Mouse (Mus musculus): ENCODE measurements around the gene Fbh1.

The Fbh1 gene

DNA sequence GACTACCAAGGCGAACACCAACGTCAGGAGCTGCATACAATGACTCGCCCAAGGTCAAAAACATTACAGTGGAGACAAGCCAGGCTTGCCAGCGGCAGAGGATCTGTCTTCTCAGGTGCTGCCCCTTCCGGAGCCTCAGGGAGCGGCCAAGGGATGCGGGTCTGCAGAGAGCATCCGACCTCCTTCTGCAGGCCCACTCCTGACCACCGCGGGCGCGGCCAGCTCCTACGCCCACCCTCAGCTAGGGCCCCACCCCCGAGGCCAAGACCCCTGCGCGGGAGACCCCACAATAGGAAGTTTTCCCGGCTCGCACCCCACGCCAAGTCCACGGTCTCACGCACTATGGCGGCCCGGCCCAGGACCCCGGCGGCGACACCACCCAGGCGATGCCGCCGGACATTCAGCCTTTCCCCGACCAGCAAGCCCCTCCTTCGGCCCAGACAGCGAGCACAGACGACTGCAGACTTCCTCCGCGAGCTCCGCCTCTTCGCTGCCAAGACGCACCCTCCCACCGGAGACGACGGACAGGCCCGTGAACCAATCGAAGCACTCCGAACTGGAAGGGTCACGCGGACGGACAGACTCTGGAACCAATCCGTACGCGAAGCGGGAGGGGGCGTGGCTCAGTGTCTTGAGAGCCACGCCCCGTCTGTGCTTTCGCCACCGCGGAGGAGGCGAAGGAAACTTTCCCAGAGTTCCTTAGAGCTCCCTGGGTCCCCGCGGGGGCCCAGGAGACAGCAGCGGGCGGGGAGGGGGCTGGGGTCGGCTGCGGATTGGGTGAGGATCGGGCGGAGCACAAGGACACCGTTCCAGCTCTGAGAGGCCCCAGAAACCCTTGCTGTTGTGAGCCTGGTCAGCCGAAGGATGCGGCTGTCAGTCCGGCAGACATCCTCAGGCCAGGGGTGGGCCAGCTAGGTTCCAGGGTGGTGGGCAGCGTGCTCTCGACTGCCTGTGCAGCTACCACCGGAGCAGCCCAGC, at the start of gene Fbh1, which contains the start of gene Ankrd16:
TSS of gene Fbh1 (minus strand) at position 492 of the 978 bp plus-strand sequence.
TSS of gene Ankrd16 (plus strand) at position 786 of the 978 bp plus-strand sequence.
- in situ Hi-C loops (cut with MboI): no loop called here

GRCm38 (mm10) chr2:11801299-11801930, 24.0 kb upstream of the Fbh1 start:
- in situ Hi-C loops (cut with MboI): no loop called here

- in situ Hi-C loops (cut with MboI): no loop called here
Measured at GRCm38 (mm10) chr2:11797930-11798364, 20.6 kb upstream of the Fbh1 start.

GRCm38 (mm10) chr2:11794668-11795067, 17.3 kb upstream of the Fbh1 start:
- in situ Hi-C loops (cut with MboI): no loop called here

GRCm38 (mm10) chr2:11784159-11784558, 6.8 kb upstream of the Fbh1 start:
- in situ Hi-C loops (cut with MboI): no loop called here

- in situ Hi-C loops (cut with MboI): no loop called here
Measured at GRCm38 (mm10) chr2:11778087-11778823, 873 bp upstream of the Fbh1 start.

GRCm38 (mm10) chr2:11776415-11776814, 967 bp downstream of the Fbh1 start:
- in situ Hi-C loops (cut with MboI): no loop called here

- in situ Hi-C loops (cut with MboI): no loop called here
Measured at GRCm38 (mm10) chr2:11775121-11775520, 2.3 kb downstream of the Fbh1 start.

DNA sequence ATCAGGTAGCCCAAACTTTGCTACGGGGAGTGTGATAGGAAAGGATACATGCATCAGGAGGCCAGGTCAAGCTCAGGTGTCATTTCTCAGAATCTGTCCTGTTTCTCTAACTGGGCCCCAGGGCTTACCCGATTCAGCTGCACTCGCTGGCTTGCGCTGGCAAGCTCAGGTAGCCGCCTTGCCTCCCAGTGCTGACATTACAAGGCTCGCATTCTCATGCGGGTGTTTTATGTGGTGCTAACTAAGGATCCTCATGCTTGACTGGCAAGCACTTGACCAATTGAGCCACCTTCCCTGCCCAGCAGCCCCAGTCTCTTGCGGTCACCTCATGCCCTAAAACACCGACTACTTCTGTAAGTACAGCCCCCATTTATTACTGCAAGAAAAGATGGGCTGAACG, 3.0 kb downstream of the Fbh1 start:
- in situ Hi-C loops (cut with MboI): no loop called here

- in situ Hi-C loops (cut with MboI): no loop called here
Measured at GRCm38 (mm10) chr2:11772401-11772800, 5.0 kb downstream of the Fbh1 start.

GRCm38 (mm10) chr2:11771701-11772100, 5.7 kb downstream of the Fbh1 start:
- in situ Hi-C loops (cut with MboI): no loop called here

GRCm38 (mm10) chr2:11767161-11767545, 10.2 kb downstream of the Fbh1 start:
- in situ Hi-C loops (cut with MboI): no loop called here

- in situ Hi-C loops (cut with MboI): no loop called here
Measured at GRCm38 (mm10) chr2:11766485-11767160, 10.8 kb downstream of the Fbh1 start.

- in situ Hi-C loops (cut with MboI): no loop called here
Measured at GRCm38 (mm10) chr2:11765694-11766093, 11.7 kb downstream of the Fbh1 start.

DNA sequence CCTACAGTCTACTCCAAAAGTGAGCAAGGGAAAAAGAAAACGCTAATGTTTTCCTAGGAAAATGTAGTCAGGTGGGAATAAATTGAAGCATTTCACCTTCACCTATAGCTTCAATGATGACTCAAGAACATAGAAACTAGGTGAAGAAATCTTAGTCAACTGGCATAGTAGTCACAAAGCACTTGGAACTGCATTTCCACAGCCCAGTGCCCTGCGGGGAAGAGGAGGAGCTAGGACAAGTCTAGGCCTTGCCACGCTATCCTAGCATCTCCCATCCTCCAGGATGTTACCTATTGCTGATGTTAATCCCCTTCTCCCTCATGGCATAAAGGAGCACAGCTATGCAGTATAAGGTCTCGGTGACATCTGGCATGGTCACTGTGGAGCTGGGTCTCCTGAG, 14.8 kb downstream of the Fbh1 start:
- in situ Hi-C loops (cut with MboI): no loop called here

- in situ Hi-C loops (cut with MboI): no loop called here
Measured at GRCm38 (mm10) chr2:11739516-11740051, 37.8 kb downstream of the Fbh1 start.

GRCm38 (mm10) chr2:11738794-11739193, 38.6 kb downstream of the Fbh1 start:
- in situ Hi-C loops (cut with MboI): no loop called here

DNA sequence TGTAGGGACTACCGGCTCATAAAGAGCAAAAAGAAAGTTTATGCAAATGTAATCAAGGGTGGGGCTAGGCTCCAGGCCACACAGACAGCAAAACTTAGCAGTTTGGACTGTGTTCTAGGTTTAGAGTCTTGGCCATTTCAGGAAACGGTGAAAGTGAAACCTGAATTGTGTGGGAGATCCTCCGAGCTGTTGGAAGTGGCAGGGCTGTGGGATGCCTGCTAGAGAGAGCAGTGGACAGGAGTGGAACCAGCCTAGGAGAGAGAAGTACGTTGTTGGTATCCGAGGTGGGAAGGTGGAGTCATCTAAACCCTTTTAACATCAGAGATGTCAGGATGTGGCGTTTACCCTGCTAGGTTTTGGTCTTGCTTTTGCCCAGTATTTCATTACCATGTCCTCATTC, 41.5 kb downstream of the Fbh1 start:
- in situ Hi-C loops (cut with MboI): no loop called here

DNA sequence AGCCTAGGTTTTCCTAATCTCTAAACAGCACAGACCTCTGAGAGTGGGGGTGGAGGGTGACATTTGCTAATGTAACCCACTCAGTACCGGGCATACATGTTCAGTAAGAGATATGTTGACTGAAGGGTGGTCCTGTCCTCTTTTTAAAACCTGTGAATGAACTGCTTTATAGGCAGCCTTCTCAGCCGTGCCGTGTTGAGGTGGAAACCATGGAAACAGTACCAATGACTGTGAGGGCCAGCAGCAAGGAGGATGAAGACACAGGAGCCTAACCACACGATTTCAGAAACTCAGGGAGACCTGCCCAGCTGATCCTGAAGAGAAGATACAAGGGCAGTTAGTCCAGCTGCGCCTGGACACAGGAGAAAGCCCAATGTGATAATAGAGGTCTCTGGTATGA, 44.4 kb downstream of the Fbh1 start:
- in situ Hi-C loops (cut with MboI): no loop called here

- in situ Hi-C loops (cut with MboI): no loop called here
Measured at GRCm38 (mm10) chr2:11729091-11729490, 48.3 kb downstream of the Fbh1 start.

- in situ Hi-C loops (cut with MboI): no loop called here
Measured at GRCm38 (mm10) chr2:11727574-11727973, 49.8 kb downstream of the Fbh1 start.
